Mouse (Mus musculus) kidney, adult 2 months (tissue): ENCODE data around the gene Fpgs.

Experiments
- CTCF ChIP-seq: fragments of 200-500 bp; conservative IDR thresholded peaks from 2 replicates; pipeline ENCODE4 v1.5.1; 2011; ENCODE audit warnings: low read depth, mild to moderate bottlenecking, control low read depth, low read length, moderate library complexity, mixed read lengths; ENCODE audit not compliant: insufficient read depth, insufficient read length
- POLR2A ChIP-seq: fragments of 200-500 bp; IDR thresholded peaks from one replicate; pipeline ENCODE4 v1.6.1; 2011; ENCODE audit warnings: low read depth, low read length, control low read depth

DNA sequence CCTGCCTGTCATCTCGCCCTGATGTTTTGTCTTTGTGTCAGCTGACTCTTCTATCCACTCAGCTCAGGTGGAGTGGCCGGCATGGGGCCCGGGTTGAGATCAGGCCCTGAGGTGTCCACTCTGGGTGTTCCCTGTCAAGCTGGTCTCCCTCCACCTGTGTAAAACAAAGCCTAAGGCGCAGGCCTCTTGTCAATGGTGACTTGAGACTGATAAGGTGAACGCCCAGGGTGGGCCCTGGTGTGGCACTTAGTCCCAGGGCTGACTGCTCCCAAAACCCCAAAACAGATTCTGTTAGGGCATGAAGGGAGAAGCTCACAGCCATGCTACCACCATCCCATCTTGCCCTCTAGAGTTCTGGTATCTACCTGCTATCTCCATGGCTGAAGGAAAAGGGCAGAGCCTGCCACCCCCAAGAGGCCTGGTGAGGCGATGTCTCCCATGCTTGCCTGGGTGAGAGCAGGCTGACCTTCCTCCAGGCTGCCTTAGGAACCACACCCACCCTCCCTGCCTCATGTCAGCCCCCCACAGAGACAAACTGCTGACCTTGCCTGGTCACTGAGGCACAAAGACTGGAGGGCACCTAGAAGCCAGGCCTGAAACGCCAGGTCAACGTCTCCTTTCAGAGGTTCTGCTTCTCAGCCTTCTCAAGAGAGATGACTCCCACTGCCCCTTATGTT is 59.0 kb downstream of the Fpgs start:
- TF ChIP-seq CTCF (no peak), POLR2A (no peak)
